Mouse (Mus musculus) colon, adult 2 months (tissue): ENCODE data around the gene Fbxo9. TPM values are rescaled to one million over a fixed set of nuclear protein-coding genes. Genes with fewer than 3 reads are reported as not detected.

Experiments
- polyA plus RNA-seq: library from polyadenylated mRNA; depleted of rRNA; stranded (reverse); fragments of >200 nt; gene quantifications from 2 replicates; pipeline ENCODE4 v1.2.3, GENCODE M21; 2012; rRNA removed

The Fbxo9 gene
- polyA plus RNA-seq: 52.9 and 69.2 TPM in 2 replicates

GRCm38 (mm10) chr9:78108796-78109239, at the start of gene Fbxo9, which contains the start of gene Ick:
Gene Fbxo9, minus strand, starts transcription at chr9:78109065.
Gene Ick, plus strand, starts transcription at chr9:78109192.

GRCm38 (mm10) chr9:78051677-78052076, 57.2 kb downstream of the Fbxo9 start, which contains the start of gene Gcm1:
Gene Gcm1, plus strand, starts transcription at chr9:78051924.

Other genes starting within 250 kb of the Fbxo9 start
- gene Elovl5, start 191.7 kb downstream of the Fbxo9 start, polyA plus RNA-seq: 15.7 and 20.9 TPM in 2 replicates
- gene Gcm1, start 57.1 kb downstream of the Fbxo9 start, polyA plus RNA-seq: not detected in 2 replicates
- 33.0 and 34.6 TPM in 2 replicates for gene Ick, start 127 bp upstream of the Fbxo9 start, polyA plus RNA-seq
- gene Gsta4, start 73.7 kb upstream of the Fbxo9 start, polyA plus RNA-seq: 7.5 and 10.2 TPM in 2 replicates
- gene Gsta1, start 121.6 kb upstream of the Fbxo9 start, polyA plus RNA-seq: 3.2 and 3.5 TPM in 2 replicates
- 0.16 and 0.87 TPM in 2 replicates for gene Gm3776, start 148.1 kb upstream of the Fbxo9 start, polyA plus RNA-seq
- not detected in 2 replicates for gene Gm10639, start 180.9 kb upstream of the Fbxo9 start, polyA plus RNA-seq
- gene Omt2a, start 205.7 kb upstream of the Fbxo9 start, polyA plus RNA-seq: not detected in 2 replicates
- not detected in 2 replicates for gene Omt2b, start 218.5 kb upstream of the Fbxo9 start, polyA plus RNA-seq
- 0.28 TPM in 1 of 2 replicates, not detected in the other for gene Gsta2, start 246.7 kb upstream of the Fbxo9 start, polyA plus RNA-seq